Mouse (Mus musculus) T-helper 2 cell (primary cell): ENCODE measurements around the gene Prkag1.
"Not testable (repeated sequence)": the region's sequence is repeated elsewhere in the genome, so short reads cannot be mapped to it uniquely, and the experiment has no call there.

Source experiments
- in situ Hi-C: fragments of 300-600 bp; cut with MboI, MseI; formaldehyde crosslinking; loops from one replicate; pipeline ENCODE4 v1.15.1; 2025; ENCODE audit warnings: high pct_unique_total_duplicates

Gene Prkag1

DNA sequence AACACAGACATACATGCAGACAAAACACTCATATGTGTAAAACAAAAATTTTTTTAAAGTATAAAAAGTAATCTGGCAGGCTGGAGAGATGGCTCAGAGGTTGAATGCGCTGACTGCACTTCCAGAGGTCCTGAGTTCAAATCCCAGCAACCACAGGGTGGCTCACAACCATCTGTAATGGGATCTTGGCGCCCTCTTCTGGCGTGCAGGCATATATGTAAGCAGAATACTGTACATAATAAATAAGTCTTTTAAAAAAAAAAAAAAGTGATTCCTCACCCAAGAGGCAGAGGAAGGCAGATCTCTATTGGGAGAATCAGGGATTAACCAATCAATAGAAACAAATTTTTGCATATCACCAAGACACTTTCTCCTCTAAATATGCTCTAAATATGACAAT is 7.9 kb downstream of the Prkag1 start:
- in situ Hi-C loops = no loop called here

DNA sequence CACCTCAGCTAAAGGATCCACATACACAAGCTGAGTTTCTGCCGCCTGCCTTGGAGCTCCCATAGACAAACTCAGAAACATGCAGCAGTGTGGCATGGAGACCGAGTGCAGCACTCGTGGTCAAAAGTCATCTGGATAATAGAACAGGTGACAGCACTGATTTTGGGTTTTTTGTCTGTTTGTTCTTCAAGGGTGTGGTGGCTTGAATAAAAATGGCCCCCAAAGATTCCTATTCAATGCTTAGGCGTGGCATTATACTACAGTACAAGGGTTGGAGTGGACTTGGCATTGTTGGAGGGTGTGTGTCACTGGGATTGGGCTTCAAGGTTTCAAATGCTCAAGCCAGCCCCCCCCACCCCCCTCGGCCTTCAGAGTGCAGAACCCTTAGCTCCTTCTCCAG is 9.2 kb downstream of the Prkag1 start:
- in situ Hi-C loops = no loop called here

DNA sequence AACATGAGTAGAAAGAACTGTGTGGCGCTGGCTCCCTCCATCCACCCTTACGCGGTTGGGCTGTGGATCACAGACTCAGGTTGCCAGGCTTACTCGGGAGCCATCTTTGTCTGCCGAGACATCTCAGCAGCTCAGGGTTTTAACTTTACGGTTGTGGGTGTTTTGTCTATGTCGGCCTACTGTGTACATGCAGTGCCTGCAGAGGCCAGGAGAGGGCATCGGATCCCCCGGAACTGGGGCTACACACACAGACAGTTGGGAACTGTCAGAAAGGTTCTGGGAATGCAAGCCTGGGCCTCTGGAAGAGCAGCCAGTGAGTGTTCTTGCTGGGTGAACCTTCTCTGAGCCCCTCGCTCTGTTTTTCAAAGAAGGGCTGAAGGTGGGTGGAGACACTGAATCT is 9.9 kb downstream of the Prkag1 start:
- in situ Hi-C loops = no loop called here

DNA sequence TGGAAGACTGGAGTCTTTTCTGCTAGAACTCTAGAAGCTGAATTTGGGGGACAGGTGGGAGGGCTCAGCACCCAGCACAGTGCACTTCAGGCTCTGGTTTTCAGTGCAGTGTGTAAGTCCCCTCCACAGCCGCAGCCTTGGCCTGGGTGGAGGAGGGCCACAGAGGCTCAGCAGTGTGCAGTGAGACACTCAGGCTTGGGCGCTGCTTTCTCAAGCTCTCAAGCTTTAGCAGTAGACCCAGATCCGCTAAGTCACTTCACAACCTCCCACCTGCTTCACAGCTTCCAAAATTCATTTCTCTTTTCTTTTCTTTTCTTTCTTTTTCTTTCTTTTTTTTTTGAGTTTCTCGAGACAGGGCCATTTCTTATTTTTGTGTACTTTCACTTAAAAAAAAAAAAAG is 10.4 kb downstream of the Prkag1 start:
- in situ Hi-C loops = no loop called here

DNA sequence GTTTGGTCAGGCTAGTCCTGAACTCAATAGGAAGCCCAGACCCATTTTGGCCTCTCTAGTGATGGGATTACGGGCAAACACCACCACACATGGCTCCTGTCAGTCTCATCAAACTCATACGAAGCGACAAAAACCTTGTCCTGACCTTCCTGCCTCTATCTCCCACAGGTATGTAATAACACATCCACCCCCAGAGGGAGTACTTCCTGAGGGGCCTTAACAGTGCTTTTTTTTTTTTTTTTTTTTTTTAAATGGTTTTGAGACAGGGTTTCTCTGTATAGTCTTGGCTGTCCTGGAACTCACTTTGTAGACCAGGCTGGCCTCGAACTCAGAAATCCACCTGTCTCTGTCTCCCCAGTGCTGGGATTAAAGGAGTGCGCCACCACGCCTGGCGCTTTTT is 13.2 kb downstream of the Prkag1 start:
- in situ Hi-C loops = no loop called here

DNA sequence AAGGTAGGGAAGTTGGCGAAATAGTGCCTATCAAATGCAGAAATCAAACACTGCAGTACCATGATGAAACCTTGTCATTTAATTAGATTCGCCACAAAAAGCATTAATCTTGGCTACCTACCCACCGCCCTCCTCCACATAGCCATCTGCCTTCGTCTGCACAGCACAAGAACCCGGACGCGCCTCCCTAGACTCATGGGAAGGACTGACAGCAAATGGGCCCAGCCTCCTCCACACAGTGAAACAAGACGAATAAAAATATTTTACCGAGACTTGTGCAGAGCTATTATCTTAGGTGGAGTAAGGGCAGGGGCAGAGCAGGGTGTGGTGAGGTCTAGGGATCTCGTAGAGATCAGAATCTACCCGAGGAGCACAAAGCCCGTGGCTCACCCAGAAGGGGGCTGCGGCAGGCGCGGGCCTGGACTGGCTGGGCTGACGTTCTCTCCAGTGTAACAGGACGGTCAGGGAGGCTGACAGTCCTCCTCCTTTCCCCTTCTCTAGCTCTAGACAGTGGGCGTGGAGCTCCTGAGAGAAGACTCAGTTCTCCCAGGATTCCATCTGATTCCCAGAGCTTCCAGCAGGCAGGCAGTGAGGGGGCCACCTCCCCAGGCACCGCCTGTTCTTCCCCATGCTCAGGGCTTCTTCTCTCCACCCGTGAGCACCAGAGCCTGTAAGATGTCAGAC is 18.4 kb downstream of the Prkag1 start:
- in situ Hi-C loops = no loop called here

DNA sequence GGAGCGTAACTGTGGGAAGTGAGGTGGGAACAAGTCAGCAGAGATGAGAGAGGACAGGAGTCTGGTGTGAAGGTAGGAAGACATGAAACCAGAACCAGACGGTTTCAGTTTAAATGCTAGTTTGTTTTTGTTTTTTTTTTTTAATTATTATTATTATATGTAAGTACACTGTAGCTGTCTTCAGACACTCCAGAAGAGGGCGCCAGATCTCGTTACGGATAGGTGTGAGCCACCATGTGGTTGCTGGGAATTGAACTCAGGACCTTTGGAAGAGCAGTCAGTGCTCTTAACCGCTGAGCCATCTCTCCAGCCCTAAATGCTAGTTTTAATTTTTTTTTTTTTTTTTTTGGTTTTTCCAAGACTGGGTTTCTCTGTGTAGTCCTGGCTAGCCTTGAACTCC is 21.1 kb downstream of the Prkag1 start:
- in situ Hi-C loops = not testable (repeated sequence)

DNA sequence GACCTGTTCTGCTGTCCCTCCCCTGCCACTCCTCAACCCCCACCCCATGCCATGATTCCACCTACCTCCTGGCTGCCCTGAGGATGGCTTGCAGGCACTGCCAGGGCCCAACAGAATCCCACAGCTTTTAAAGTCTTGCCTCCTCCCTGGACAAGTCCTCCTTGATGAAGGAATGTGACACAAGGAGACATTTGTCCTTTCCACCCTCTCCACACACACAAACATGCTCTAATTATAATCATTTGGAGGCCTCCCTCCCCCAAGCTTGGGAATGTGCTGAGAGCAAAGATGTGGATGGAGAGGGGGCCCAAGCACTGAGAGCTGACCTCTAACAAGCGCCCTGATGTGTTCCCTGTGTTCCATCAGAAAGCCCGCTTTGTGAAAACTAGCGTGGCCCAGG is 21.9 kb downstream of the Prkag1 start, which contains the start of gene Ddn:
Ddn (minus strand) TSS at position 101 of the 400 bp plus-strand sequence.
- in situ Hi-C loops = no loop called here

DNA sequence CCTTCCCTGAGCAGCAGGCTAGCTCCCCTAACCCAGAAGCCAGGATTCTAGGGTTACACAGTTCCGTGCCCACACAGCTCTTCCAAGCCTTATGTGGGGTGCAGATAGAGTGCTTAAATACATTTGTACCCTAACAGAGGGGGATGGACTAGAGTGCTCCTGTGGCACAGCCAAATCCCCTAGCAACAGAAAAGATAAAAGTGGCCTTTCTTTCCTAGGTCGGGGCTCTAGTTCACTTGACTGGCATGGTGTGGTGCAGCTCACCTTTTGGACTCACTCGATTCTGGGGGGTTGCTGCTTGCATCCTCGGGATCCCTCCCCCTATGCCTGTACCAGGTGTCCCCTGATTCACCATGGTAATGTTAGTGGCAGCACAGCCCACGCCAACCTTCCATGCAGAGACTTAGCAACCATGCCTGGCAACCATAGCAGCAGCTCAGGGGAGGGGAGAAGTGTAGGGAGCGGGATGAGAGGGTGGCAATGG is 22.6 kb downstream of the Prkag1 start:
- in situ Hi-C loops = no loop called here

DNA sequence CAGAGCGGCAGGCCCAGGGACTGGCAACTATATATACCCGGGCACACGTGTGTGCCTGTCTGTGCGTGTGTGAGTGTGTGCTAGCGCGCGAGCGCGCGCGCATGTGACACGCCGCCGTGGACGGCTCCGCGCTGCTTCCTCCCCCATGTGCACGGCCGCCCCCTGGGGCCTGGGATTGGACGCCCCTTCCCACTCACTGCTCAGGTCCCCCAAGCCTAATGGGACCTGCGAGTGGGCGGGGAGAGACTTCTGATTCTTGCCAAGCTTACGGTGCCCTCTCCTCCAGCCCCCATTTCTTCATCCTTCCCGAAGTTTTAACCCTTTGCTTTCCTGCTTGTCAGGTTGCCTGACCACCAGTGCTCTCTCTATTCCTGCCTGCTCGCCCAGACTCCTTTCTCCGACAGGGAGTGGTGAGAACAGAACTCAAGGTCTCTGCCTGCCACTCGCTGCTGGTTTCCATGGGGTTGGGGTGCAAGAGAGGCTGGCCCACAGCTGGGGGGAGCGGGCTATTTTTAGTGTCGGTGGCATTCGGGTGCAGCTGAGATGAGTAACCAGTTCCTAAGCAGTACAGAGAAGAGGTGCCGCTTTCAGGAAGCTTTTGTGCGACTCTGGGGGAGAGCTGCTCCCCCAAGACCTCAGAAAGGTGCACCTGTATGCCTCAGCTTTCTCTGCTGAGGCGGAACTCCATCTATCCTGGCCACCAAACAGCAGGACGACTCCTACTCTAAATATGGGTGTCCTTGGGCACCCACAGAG is 23.2 kb downstream of the Prkag1 start:
- in situ Hi-C loops = no loop called here

DNA sequence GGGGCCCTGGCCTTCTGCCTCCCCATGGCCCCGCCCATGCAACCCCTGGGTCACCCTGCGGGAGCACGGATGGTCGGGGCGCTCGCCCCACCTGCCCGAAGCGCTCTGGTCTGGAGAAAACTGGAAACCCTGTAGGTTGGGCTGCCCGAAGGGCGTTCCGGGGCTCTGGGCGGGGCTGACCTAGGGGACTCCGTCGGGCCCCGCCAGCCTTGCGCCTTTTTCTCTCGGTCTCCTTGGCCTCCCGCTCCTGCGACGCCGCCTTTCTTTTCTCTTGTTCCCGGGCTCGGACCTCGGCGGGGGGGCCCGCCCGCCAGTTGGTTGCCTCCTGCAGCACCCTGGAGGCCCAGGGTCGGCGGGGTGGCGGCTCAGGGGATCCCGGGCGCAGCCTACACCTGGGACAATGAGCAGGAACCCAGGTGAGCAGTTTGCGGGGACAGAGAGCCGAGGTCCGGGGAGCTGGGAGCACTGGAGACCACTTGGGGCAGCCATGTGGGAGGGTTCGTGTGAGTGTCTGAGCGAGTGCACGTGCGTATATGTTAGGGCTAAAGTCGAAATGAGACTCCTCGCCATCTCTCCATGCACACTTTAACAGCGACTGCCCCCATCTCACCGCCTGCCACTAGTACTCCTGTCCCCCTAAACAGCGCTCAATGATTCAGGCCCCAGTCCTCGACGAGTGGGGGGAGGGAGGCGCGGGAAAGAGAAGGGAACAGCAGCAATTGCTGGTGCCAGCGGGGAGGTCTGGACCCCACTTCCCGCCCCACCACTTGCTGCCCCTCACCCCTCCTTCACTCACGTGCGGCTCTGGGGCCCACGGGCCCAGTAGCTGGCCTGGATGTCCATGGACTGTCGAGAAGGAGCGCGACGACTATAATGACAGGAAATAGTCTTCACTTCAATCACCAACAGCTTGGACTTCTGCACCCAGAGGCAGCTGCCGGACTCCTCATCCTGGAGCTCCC is 24.2 kb downstream of the Prkag1 start:
- in situ Hi-C loops = no loop called here

DNA sequence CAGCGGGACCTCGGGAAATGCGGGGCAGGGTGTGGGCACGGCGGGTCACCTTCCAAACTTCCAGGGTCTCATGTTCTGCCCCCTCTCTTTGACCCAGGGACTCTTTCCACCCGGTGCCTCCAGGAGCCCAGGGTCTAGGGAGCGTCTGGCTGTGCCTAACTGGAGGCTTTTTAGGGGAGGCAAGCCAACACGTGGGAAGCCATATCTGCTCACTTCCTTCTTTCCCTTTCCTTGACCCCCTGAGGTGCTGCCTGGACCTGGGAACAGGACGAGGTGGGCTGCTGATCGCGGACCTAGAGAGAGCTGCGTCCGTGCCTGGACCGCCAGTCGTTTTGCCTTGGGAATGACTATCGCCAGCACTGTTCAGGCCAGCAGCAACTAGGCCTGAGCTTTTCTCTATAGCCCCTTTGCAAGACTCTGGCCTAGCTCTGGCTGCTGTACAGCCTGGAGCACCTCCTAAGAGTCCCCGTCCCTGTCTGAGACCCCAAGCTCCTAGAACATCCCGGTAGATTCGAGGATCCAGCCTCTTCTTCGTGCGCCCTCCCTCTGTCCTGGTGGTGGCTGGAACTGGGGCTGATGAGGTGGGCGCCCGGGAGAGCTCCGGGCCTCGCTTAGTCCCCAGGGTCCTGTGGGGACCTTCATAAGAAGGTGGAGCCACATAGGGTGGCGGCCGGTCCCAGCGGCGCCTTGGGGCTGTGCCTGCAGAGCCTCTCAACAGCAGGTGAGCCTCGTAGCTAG is 25.1 kb downstream of the Prkag1 start:
- in situ Hi-C loops = no loop called here

DNA sequence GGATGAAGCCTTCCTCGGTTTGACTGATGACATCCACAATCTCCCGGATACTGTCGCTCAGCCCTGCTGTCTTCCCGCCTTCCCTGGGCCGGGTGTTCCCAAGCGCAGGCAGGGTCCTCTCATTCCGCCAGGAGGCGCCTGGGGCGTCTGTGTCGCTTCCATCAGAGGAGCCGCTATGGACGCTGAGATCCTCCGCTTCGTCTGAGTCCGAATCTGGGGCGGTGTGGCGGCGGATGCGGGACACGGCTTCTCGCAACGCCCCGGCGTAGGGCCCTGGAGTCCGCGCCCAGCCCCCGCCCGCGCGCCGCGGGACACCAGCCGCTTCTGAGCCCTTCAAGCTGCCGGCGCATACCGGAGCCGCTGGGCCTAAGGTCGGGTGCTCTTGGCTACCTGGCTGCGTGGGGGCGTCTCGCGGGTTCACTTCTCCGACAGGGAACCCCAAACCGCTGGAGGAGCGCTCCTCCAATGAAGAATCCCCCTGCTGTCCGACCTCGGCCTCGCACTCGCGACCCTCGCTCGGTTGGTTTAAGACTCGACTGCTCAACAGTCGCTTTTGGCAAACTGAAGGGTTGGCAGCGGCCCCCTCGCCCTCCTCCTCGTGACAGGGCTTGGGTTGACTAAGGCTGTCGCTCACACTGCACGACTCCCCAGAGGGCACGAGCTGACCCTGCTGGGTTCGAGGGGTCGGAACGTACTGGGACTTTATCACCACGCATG is 25.8 kb downstream of the Prkag1 start:
- in situ Hi-C loops = no loop called here

DNA sequence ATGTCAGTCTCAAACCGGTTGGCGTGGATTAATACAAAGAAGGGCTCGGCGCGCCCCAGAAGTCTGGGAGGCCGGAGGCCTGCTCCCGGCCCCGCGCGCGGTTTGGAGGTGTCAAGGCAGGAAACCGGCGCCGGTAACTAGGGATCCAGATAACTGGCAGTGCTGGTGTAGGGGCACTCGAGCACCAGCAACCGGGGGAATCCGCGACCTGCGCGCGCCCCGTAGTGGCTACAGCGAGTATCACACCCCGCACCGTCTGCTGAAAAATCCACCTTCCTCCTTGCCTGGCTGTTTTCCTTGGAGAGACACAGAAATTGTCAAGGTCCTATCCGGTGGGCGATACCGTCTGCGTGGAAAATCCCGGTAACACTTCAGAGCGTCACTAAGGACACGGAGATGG is 27.3 kb downstream of the Prkag1 start:
- in situ Hi-C loops = no loop called here

DNA sequence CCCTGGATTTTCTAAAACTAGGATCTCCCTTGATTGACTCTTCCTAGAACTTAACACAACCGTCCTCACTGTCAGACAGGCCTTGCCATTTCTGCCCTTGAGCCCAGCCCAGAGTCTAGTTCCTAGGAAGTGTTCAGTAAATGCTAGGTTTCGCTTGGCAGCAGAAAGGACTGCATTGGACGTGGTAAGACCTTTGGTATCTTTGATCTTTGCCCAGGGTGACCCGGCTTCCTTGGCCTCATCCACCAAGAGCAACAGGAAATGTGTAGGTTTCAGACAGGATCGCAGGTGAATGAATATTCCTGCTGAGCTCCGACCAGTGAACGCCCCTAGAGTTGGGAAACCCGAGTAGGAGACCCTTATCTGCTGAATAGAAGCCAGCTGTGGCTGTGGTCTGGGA is 28.4 kb downstream of the Prkag1 start:
- in situ Hi-C loops = no loop called here

DNA sequence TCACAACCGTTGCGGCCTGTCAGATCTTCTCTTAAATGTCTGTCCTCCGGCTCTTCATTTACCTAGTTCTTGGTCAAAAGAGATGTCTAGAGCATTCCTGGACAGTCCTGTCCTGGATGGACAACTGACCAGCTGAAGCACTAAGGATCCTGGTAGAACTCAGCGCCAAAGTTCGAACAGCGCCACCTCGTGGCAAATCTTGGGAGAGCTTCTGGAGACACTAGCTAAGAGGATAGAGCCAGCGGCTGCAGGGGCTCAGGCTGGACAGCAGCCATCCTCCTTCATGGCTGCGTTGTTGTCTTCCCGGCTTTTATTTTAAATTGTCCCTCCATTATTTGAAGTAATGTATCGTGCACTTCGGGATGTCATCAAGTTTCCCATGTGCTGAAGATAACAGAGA is 31.9 kb downstream of the Prkag1 start:
- in situ Hi-C loops = no loop called here

DNA sequence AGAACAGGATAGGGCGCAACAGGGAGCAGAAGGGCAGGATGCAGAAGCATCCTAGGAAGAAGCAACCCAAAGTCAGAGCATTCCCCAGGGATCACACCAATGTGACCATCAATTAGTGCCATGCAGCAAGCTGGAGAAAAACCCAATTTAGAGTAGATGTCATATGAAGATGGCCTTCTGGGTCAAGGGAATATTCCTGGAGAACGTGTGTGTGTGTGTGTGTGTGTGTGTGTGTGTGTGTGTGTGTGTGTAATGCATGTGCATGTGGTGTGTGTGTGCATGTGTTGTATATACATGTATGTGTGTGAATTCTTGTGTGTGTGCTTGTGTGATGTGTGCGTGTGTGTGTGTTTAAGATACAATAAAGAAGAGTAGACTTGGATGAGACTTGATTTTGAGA is 32.4 kb downstream of the Prkag1 start:
- in situ Hi-C loops = no loop called here

DNA sequence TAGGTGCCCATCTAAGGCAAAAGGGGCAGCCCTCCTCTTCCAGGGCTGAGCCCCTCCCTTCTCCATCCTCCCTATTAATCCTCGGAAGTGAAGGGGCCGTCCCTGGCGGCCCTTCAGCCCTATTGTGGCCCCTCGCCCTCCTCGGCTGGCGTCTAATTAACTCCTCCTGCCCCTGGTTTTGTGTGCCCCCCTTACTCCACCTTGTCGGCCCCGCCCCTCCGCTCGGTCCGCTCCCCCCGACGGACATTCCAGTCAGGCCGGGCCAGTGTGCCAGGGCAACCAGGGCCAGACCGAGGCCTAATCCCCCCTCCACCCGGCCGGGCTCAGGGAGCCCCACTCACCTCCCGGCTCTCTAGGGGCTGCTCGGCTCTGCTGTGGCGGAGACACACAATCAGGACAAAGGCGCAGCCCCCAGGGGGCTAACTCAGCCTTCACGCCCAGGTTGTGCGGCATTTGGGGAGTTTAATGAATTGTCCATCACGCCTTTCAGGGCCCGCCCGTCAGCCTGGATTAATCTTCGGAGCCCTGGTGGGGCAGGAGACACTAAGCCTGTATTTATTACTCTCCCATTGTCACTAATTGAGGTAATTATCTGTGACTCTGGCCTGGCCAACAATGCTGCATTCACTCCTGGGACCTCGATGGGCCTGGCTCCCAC is 33.4 kb downstream of the Prkag1 start:
- in situ Hi-C loops = no loop called here

DNA sequence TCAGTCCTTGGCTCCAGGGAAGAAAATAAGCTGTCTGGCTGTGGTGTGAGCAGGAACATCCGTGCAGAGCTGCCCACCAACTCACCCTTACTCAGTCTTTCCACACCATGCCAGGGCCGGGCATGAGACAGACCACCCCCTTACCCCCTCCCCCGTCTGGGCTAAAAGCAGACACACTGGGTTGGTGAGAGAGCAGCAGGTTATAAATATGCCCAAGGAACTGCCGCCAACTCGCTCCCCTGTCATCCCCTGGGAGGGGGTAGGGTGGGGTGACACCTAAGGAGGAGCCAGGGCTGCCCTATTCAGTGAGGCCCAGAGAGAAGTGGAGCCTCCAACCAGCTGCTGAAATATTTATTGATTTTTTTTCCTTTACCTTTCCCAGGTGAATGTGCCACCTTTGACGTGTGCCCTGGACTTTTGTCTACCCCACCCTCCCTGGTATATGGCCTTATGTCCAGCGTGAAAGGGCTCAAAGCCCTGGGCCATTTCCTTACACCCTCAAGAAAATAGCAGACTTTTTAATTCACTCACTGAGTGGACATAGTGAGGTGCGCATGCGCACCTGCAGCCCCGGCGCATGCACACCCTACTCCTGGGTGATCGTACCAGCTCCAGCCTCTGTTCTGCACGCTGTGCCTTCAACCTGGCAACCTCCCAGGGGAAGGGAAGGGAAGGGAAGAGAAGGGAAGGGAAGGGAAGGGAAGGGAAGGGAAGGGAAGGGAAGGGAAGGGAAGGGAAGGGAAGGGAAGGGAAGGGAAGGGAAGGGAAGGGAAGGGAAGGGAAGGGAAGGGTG is 34.3 kb downstream of the Prkag1 start:
- in situ Hi-C loops = no loop called here
